Mouse (Mus musculus): ENCODE measurements around the gene Rbm15. TPM values are rescaled to one million over a fixed set of nuclear protein-coding genes. Genes with fewer than 3 reads are reported as not detected.

Gene Rbm15
- 19.6 and 20.3 TPM in 2 replicates for polyA plus RNA-seq (2014; fragmentation: Nextera tagmentation; extraction: Ambion mirVana)

DNA sequence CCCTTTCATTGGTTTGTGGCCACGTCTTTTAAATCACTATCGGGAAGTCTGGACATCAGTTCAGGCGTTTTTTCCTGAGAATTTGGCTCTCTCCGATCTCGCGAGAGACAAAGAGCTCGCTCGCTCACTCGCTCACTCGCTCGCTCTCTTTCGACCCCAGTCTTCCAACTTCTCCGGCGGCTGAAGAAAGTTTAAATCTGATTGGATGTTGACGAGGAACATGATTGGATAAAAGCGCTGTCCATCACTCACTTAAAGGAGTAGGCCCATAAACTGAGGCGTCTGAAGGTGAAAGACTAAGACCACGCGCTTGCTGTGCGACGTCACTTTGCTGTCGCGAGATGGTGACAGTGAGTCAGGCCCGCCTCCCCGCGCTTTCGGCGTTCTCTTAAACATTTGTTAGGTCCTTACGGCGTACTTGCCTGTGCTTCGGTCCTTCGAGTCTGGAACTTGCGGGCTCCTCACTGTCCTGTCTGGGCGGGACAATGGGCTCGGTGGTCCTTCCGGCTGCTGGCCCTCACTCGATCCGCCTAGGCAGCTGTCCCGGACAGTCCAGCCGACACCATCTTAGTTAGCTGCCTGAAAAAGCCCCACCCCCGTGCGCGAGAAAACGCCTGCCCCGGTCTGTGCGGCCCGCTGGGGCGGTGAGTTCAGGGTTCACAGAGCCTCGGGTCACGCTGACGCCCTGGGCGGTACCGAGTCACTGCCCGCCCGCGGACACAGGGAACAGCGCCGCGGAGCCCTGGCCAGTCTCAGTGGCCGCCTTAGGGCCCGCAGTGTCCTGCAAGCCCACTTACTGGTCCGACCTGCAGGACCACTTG, at the start of gene Rbm15:
Gene Rbm15, minus strand, starts transcription at position 293 of the 821 bp plus-strand sequence.
- DNase-seq, result peak; percentile 100
- Histone ChIP-seq H3K9ac (peak within 1 kb of the TSS; percentile 92), H3K4me1 (ENCODE audit: insufficient read depth) (peaks cover 17% of the 10 kb centered on the region), H3K36me3 (ENCODE audit: insufficient read depth) (peaks cover 27% of the 10 kb centered on the region), H3K27ac (ENCODE audit: low read depth) (peak within 1 kb of the TSS; percentile 96), H3K9me3 (ENCODE audit: low read depth, low read length) (no peaks in the 10 kb centered on the region), H3K27me3 (ENCODE audit: insufficient read depth, low read length) (no peaks in the 10 kb centered on the region), H3K4me3 (ENCODE audit: low read depth, low read length) (peak within 1 kb of the TSS; percentile 98), H3K4me2 (peak within 1 kb of the TSS; percentile 97)
- TF ChIP-seq CTCF (IDR thresholded peaks at IDR 0.05; ENCODE audit: low read depth), result no peak
- under 1% methylated on average over 62 of the region's 62 CpGs for WGBS
- ATAC-seq (ENCODE audit: insufficient read depth), result peak; percentile 94

DNA sequence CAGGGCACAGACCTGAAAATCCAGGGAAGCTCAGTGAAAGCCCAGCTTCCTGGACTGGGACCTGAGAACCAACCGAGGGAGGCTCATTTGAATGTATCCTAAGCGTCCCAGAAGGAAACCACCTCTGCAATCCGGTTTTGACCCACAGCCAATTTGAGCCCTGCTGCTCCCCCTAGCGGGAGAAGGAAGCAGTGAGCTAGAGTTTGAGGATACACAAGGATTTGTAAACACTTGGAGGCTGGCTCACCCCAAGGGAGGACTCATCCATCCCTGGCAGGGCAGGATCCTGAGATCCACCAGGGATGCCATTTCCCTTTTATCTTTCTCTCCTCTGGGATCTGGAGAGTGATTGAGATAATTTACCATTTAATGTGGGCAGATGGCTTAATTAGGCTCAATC, 45.9 kb upstream of the Rbm15 start:
- 7% methylated on average over 4 of the region's 4 CpGs for WGBS
- no peak for ATAC-seq (ENCODE audit: insufficient read depth)

DNA sequence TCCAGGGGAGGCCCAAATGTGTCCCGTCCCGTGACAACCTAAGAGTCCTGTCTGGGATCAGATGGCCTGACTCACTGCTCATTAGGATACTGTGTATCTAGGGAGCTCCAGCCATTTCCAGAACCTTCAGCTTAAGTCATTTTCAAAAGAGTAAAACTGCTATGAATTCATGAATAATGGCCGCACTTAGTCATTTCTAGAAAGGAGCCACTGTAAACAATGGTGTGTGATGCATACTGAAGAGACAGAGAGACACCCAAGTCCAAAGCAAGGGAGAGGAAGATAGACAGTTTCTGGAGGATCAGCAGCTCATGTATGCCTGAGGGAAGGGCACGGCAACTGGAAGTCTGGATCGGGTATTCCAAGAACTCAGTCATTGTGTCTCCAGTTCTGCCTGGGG, 45.2 kb upstream of the Rbm15 start:
- Histone ChIP-seq H3K27ac (ENCODE audit: low read depth) (no peak overlapping the region), H3K27me3 (ENCODE audit: insufficient read depth, low read length) (peaks cover 4% of the 10 kb centered on the region; the same call in 1 of the 2 replicates), H3K4me3 (ENCODE audit: low read depth, low read length) (no peak overlapping the region), H3K9ac (no peak overlapping the region), H3K36me3 (ENCODE audit: insufficient read depth) (no peaks in the 10 kb centered on the region), H3K9me3 (ENCODE audit: low read depth, low read length) (no peaks in the 10 kb centered on the region), H3K4me1 (ENCODE audit: insufficient read depth) (no peaks in the 10 kb centered on the region), H3K4me2 (no peak overlapping the region)
- no peak for TF ChIP-seq CTCF (IDR thresholded peaks at IDR 0.05; ENCODE audit: low read depth)
- ATAC-seq (ENCODE audit: insufficient read depth), result no peak
- WGBS, result 58% methylated on average over 5 of the region's 5 CpGs
- DNase-seq, result no peak

More for the DNA sequence above, 45.9 kb upstream of the Rbm15 start:
- H3K4me2 ChIP-seq, result no peak overlapping the region
- TF ChIP-seq CTCF (IDR thresholded peaks at IDR 0.05; ENCODE audit: low read depth), result peak; percentile 76
- no peak overlapping the region for H3K4me3 ChIP-seq (ENCODE audit: low read depth, low read length)
- peaks cover 5% of the 10 kb centered on the region; the same call in 1 of the 2 replicates for H3K27me3 ChIP-seq (ENCODE audit: insufficient read depth, low read length)
- H3K9me3 ChIP-seq (ENCODE audit: low read depth, low read length), result no peaks in the 10 kb centered on the region
- no peaks in the 10 kb centered on the region for H3K4me1 ChIP-seq (ENCODE audit: insufficient read depth)
- no peak overlapping the region for H3K27ac ChIP-seq (ENCODE audit: low read depth)
- peak; percentile 82 for DNase-seq
- H3K36me3 ChIP-seq (ENCODE audit: insufficient read depth), result no peaks in the 10 kb centered on the region
- H3K9ac ChIP-seq, result no peak overlapping the region

- WGBS, result 23% methylated on average over 6 of the region's 6 CpGs
- H3K4me1 ChIP-seq (ENCODE audit: insufficient read depth), result no peaks in the 10 kb centered on the region
- H3K9ac ChIP-seq, result no peak overlapping the region
- ATAC-seq (ENCODE audit: insufficient read depth), result no peak
- H3K4me2 ChIP-seq, result no peak overlapping the region
- H3K9me3 ChIP-seq (ENCODE audit: low read depth, low read length), result no peaks in the 10 kb centered on the region
- H3K4me3 ChIP-seq (ENCODE audit: low read depth, low read length), result no peak overlapping the region
- H3K27me3 ChIP-seq (ENCODE audit: insufficient read depth, low read length), result no peaks in the 10 kb centered on the region
- no peak overlapping the region for H3K27ac ChIP-seq (ENCODE audit: low read depth)
- no peaks in the 10 kb centered on the region for H3K36me3 ChIP-seq (ENCODE audit: insufficient read depth)
- TF ChIP-seq CTCF (IDR thresholded peaks at IDR 0.05; ENCODE audit: low read depth), result peak; percentile 28; the same call in 1 of the 2 replicates
- no peak for DNase-seq
Measured at GRCm38 (mm10) chr3:107374948-107375664, 41.6 kb upstream of the Rbm15 start.

- Histone ChIP-seq H3K9me3 (ENCODE audit: low read depth, low read length) (no peaks in the 10 kb centered on the region), H3K36me3 (ENCODE audit: insufficient read depth) (no peaks in the 10 kb centered on the region), H3K9ac (no peak overlapping the region), H3K4me2 (no peak overlapping the region), H3K4me3 (ENCODE audit: low read depth, low read length) (no peak overlapping the region), H3K27ac (ENCODE audit: low read depth) (no peak overlapping the region), H3K4me1 (ENCODE audit: insufficient read depth) (no peaks in the 10 kb centered on the region), H3K27me3 (ENCODE audit: insufficient read depth, low read length) (0 out of 2 replicates have a peak, but pooled peaks cover 2% of the 10 kb centered on the region)
- DNase-seq (no peak), ATAC-seq (ENCODE audit: insufficient read depth) (no peak)
- TF ChIP-seq CTCF (IDR thresholded peaks at IDR 0.05; ENCODE audit: low read depth), result no peak
- whole genome bisulfite sequencing, result 70% methylated on average over 6 of the region's 6 CpGs
Measured at GRCm38 (mm10) chr3:107369156-107369555, 35.7 kb upstream of the Rbm15 start.

GRCm38 (mm10) chr3:107367938-107368599, 34.6 kb upstream of the Rbm15 start:
- Histone ChIP-seq H3K9ac (no peak overlapping the region), H3K27me3 (ENCODE audit: insufficient read depth, low read length) (0 out of 2 replicates have a peak, but pooled peaks cover 2% of the 10 kb centered on the region), H3K27ac (ENCODE audit: low read depth) (no peak overlapping the region), H3K36me3 (ENCODE audit: insufficient read depth) (no peaks in the 10 kb centered on the region), H3K9me3 (ENCODE audit: low read depth, low read length) (no peaks in the 10 kb centered on the region), H3K4me3 (ENCODE audit: low read depth, low read length) (no peak overlapping the region), H3K4me1 (ENCODE audit: insufficient read depth) (no peaks in the 10 kb centered on the region), H3K4me2 (no peak overlapping the region)
- TF ChIP-seq CTCF (IDR thresholded peaks at IDR 0.05; ENCODE audit: low read depth), result no peak
- ATAC-seq (ENCODE audit: insufficient read depth) (no peak), DNase-seq (no peak)
- 73% methylated on average over 8 of the region's 8 CpGs for WGBS

Measured in lung, embryonic 14.5 days (tissue).